Mouse (Mus musculus) urinary bladder, postnatal 4 days (tissue): ENCODE data around the gene Exosc7.
A peak's percentile ranks its signal among the peaks of the same experiment; 100 is the strongest.

ENCODE experiments used
- DNase-seq, 2 experiments: peaks; one replicate each; pipeline ENCODE4 v3.0.0; 2021 to 2022; ENCODE audit warnings: low spot score in 2 of 2

Exosc7 gene

DNA sequence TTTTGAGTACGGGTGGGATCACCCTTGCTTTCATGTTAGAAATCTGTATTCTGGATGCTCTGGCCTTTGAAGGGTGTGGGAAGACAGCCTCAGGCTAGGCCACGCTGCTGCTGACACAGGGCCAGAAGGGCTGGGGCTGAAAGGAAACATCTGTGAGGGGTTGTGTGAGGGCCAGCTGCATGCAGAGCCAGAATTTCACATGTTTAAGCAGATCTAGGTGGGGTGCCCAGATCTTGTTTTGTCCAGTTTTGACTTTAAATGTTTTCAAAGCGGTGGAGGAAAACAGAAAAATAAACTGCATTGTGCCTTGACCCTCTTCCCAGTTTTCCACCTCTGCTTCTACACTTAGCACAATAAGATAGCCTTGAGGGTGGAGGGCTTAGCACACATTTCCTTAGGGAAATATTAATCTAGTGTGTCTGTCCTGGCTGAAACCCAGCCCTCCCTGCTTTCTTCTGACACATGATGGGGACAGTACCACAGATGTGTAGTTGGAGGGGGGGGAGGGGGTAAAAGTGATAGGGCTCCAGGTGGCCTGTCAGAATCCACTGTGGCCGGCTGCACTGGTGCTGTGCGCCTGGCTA is 26.0 kb downstream of the Exosc7 start:
- DNase-seq: peak; percentile 77 to 79

GRCm38 (mm10) chr9:123139887-123140614 is 27.0 kb downstream of the Exosc7 start:
- DNase-seq: no peak

GRCm38 (mm10) chr9:123148430-123148829 is 35.4 kb downstream of the Exosc7 start:
- DNase-seq: peak in 1 of 2 experiments; percentile 33

DNA sequence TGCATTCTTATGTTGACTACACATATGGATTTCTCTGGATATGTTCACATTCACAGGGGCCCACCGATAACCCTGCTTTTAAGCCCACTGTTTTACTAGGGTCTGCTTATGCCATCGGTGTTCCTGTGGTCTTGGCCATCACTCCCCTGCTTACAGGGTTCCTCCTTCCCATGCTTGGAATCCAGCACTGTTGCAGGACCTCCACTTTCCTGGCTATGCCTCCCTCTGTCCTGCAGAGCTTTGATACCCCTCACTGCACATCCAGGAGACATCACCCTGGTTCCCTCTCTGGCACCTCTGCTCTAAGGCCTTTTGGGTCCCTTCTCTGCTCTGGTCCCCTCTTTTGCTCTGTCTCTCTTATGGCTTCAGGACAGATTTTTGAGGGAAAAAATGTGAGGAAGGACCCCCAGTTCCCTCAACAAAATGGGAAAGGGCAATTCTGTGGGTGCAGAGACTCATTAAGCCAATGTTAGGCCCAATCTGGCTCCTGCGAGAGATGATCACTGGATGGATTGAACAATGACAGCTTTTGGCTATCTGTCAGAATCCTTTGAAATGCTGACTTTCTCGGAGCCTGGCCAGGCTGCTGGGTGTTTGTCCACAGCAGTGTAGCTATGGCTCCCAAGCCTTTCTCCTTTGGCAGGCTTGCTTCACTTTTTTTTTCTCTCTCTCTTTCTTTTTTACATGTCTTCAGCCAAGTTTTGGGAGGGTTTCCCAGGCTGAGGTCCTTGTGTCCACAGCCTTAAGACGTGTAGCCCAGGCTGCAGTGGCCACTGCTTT is 37.4 kb downstream of the Exosc7 start, which contains the start of gene Clec3b:
TSS of gene Clec3b (plus strand) at position 706 of the 780 bp plus-strand sequence.
- peak; percentile 62 to 67 for DNase-seq

- no peak for DNase-seq
These were observed 38.5 kb downstream of the Exosc7 start for GRCm38 (mm10) chr9:123151561-123151960.

DNA sequence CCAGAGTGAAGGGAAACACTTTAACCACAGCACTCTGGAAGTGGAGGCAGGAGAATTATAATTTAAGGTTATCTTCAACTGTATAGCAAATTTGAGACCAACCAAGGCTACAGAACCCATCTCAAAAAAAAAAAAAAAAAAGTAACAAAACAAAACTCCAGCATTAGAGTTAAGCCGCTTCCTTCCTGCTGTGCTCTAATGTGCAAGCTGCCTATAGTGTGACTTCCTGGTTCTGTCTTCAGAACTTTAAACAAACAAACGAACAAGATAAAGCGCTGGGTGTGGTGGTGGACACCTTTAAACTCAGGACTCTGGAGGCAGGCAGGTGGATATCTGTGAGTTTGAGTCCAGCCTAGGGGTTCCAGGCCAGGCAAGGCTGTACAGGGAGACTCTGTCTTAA is 39.0 kb downstream of the Exosc7 start:
- no peak for DNase-seq

GRCm38 (mm10) chr9:123153121-123153520 is 40.1 kb downstream of the Exosc7 start:
- no peak for DNase-seq

DNA sequence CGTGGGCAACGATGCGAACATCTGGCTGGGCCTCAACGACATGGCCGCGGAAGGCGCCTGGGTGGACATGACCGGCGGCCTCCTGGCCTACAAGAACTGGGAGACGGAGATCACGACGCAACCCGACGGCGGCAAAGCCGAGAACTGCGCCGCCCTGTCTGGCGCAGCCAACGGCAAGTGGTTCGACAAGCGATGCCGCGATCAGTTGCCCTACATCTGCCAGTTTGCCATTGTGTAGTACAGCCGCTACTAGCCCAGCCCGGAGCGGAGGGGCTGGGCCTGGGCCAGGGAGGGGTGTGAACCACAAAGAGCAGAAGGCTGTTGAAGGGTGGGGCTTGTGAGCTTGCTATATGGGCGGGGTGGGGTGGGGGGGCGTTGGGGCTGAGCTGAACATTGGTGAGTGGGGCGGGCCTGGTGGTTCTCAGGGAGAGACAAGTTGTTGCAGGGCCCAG is 43.9 kb downstream of the Exosc7 start:
- DNase-seq: peak; percentile 77 to 78

DNA sequence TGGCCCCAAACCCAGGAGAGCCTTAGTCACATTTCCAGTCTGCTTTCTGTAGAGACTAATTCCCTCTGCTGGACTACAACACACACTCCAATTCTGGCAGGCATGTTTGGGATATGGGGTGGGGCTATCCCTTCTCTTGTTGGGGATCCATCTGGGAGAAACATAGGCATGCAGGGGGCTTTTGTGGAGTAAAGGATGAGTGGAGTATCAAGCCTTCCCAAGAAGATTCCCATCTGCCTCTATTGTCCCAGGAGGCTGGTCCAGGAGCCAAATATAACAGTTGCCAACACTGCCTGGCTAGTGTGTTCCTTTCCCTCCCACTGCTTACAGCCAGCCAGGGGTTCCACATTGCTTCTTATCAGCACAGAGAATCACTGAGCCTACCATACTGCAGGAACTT is 44.7 kb downstream of the Exosc7 start:
- DNase-seq: peak in 1 of 2 experiments; percentile 37

DNA sequence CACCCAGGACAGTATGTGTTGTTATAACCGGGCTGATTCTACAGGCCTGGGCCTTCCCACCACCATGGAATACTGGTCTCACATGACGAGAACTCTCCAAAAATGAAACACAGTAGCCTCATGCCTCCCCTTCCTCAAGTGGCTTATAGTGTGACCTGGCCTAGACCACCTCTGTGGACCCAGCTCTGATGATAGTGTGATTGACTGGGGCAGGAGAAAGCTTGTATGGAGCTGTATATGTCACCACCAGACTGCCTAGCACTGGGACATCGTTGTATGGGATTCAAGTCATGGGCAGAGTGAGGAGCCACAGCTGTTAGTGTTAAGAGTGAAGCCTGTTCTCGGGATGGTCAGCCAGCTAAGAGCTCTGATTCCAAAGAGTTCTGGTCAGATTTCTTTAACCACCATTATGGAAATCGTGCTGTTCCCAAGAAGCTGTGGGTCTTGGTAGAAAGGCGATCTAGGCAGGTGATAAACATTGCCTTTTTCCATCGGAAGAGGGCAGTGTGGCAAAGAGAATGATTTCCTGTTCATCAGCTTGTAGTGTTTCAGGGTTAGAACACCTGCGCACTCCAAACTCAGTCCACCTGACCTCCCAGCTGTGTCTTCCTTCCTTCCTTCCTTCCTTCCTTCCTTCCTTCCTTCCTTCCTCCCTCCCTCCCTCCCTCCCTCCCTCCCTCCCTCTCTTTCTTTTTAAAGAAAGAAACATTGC is 45.3 kb downstream of the Exosc7 start:
- DNase-seq: no peak

DNA sequence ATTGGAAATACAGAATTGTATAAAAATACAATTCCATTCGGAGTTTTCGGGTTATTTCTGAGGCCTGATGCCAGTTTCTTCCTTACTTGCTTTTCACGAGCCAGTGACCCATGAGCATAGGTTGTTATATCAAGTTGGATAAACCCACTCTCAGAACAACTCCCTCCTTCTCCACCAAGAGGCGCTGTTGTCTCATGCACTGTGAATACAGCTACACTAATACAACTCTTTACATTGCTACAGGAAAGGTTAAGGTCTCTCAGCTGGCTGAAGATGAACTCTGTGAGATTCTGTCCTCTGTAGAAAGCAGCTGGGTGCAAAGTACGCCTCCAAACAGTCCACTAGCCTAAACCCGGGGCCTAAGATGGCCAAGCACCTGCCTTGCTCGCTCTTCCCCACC is 46.3 kb downstream of the Exosc7 start:
- peak; percentile 45 to 81 for DNase-seq

- DNase-seq: no peak
These were observed 48.8 kb downstream of the Exosc7 start for GRCm38 (mm10) chr9:123161792-123162191.

DNA sequence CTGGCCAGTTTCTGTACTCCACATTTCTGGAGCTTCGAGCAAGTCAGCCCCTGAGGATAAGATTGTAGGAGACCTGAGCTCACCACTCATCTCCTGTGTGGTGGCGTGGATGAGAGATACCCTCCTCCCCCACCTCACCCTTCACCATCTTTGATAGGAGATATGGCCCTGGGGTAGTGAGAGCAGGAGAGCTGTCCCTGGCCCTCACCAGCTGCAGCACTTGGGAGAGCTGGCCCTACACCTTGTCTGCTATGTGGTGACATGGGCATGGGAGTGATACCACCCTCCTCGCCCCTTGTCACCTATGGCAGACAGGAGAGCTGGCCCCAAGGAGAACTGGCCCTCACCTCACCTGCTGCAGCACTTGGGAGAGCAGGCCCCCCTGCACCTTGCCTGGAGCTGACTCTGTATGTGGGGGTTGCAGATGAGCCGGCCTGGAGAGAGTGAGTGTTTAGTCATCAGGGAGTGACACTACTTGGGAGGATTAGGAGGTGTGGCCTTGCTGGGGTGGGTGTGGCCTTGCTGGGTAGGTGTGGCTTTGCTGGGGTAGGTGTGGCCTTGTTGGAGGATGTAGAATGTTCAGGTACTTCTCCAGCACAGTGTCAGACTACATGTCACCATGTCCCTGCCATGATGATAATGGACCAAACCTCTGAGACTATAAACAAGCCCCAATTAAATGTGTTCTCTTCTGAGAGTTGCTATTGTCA is 50.1 kb downstream of the Exosc7 start:
- no peak for DNase-seq

- DNase-seq: no peak
These were observed 52.9 kb downstream of the Exosc7 start for GRCm38 (mm10) chr9:123165781-123166443.

- DNase-seq: no peak
These were observed 60.7 kb downstream of the Exosc7 start for GRCm38 (mm10) chr9:123173760-123174159.

GRCm38 (mm10) chr9:123174356-123174755 is 61.3 kb downstream of the Exosc7 start:
- DNase-seq: no peak

DNA sequence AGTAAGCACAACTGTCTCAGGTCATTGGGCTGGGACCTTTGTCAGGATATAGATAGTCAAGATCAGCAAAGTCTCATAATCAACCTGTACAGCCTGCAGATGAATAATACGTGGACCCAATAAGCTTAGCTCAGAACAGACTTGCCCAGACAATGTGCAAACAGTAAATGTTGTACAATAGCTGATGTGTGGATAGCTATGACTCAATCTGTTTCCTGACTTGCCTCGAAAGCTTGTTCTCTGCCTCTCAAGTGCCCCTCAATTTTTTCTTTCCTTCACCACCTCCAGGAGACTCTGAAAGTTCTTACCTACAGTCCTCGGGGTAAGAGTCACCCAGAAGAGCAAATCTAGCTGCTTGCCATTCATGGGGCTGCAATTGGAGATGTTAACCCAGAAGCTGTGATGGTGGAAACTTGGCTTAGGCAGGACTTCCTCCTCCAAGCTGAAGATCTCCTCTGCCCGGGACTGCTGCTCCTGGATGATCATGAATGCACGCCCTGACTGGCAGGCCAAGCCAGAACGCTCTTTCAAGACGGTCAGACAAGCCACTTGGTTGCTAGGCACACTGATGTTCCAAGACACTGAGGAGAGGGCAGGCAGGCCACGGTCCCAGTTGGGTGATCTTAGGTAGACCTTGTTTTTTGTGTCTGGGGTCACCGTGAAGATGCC is 64.5 kb downstream of the Exosc7 start:
- no peak for DNase-seq

DNA sequence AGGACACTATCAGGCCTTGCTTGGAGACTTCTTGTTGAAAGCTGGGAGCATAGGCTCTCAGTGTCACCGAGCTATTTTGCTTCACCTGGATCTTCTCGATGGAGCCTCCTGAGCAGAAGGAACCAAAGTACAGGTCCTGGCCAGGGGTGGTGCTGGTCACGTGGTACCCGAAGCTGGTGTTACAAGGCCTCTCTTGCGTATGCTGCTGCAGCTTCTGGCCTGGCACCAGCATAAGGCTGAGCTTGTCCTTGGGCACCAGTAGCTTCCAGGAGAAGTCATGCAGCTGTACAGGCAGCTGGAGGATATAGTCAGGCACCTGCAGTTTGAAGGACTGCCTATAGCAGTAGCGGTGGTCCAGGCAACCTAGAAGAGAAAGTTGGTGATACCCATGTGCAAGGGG is 67.0 kb downstream of the Exosc7 start:
- DNase-seq: no peak

DNA sequence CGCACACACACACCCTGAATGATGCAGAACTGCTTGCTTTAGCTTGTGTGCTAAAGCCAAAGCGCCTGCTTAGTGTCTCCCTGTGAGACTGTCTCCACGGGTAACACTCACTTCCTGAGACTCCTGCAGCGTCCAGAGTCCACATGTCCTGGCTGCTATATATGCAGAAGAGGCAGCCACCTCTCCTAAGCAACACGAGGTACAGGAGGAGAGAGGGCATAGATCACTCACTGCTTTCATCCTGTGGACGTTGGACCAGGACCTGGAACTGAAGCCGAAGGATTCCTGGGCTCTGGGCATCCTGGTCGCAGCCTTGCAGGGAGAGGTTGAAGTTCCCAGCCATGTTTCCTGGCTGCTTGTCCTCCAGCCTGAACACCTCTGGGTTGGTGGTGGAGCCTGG is 70.2 kb downstream of the Exosc7 start:
- no peak for DNase-seq

DNA sequence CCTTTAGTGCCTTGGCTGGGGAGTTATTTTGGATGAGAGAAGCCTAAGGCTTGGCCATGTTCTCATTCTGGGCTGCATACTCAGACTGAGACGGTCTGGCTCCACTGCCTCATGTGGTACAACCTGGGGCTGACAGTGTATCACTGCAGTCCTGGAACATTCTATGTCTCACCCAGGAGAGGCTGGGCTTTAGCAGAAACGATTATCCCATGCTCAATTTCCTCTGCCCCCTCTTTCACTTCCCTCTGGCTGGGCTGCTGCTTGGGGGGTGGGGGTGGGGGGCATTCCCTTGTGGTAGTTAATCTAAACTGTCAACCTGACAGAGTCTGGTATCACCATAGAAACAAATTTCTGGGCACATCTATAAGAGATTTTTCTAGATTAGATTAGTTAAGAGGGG is 72.5 kb downstream of the Exosc7 start:
- no peak for DNase-seq
